Mouse (Mus musculus): Measurements from ENCODE around the gene Tecta.

Tecta gene

GRCm38 (mm10) chr9:42399829-42400228 lies at the start of gene Tecta:
Gene Tecta (minus strand): TSS chr9:42399929.
- no peak for DNase-seq (ENCODE audit: low spot score)

DNA sequence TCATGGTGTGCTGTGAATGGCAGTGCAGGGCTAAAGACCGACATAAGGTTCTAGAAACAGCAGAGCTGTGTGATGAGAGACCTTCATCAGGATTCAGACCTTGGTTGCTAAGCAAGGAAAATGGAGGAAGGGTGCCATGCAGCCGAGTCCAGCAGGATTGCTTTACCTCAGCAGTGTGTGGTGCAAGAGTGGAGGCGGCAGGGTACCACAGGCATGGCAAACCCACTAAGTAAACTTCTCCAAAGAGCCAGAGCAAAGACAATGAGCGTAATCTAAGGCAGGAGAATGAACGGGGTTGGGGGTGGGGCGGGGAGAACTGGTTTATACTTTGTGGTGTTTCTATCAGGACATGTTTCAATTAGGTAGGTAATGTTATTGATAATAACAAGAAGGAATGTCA lies 49.3 kb upstream of the Tecta start:
- no peak for DNase-seq (ENCODE audit: low spot score)

DNA sequence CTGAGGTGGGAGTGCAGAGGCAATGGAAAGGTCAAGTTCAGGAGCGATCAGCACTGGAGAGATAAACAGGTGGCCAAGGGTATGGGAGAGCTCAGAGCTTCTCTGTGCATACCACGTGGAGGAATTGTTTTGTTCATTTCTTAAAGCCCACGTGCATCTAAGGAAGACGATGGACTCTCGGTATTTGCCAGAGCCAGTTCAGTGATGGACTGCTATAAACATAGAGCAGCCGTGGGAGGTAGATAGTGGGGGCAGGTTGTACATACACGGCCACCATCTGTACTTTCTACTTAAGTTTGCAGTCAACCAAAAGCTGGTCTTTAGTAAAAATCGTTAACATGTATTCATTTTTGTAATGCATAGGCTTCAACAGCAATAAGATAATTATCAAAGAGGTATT lies 42.4 kb upstream of the Tecta start:
- no peak for DNase-seq (ENCODE audit: low spot score)

DNA sequence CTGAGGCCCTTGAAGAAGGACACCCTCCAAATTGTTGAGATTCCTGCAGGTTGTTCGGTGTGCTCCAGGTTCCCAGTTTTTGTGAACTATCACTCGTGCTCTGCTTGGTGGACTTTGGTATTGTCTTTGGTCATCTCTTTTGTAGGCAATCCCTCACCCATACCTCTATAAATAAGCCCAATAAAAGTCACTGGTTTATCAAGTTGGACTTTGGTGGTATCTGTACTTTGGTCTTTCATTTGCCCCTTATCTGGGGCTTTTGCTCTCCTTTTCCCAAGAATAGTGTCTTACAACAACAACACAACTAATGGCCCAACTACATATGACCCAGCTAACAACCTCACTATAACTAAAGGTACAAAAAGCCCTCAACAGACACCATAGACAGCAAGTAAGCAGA lies 41.5 kb upstream of the Tecta start:
- no peak for DNase-seq (ENCODE audit: low spot score)

- no peak for DNase-seq (ENCODE audit: low spot score)
Observed at GRCm38 (mm10) chr9:42439446-42439845, 39.7 kb upstream of the Tecta start.

DNA sequence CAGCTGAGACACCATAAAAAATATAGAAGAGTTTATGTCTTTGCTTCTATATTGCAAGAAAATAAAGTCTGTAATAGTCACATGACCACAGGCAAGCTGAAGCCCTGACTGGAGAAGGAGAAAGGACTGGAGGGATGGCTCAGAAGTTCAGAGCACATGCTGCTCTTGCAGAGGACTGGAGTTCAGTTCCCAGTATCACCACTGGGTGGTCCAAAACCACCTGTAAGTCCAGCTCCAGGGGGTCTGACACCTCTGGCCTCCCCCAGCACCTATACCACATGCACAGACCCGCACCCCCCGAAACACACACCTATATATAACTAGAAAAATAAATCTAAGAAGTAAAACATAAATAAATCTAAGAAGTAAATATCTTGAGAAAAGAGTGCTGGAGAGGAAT lies 32.4 kb upstream of the Tecta start:
- DNase-seq (ENCODE audit: low spot score) = no peak

GRCm38 (mm10) chr9:42431606-42432005 lies 31.9 kb upstream of the Tecta start:
- DNase-seq (ENCODE audit: low spot score) = no peak

DNA sequence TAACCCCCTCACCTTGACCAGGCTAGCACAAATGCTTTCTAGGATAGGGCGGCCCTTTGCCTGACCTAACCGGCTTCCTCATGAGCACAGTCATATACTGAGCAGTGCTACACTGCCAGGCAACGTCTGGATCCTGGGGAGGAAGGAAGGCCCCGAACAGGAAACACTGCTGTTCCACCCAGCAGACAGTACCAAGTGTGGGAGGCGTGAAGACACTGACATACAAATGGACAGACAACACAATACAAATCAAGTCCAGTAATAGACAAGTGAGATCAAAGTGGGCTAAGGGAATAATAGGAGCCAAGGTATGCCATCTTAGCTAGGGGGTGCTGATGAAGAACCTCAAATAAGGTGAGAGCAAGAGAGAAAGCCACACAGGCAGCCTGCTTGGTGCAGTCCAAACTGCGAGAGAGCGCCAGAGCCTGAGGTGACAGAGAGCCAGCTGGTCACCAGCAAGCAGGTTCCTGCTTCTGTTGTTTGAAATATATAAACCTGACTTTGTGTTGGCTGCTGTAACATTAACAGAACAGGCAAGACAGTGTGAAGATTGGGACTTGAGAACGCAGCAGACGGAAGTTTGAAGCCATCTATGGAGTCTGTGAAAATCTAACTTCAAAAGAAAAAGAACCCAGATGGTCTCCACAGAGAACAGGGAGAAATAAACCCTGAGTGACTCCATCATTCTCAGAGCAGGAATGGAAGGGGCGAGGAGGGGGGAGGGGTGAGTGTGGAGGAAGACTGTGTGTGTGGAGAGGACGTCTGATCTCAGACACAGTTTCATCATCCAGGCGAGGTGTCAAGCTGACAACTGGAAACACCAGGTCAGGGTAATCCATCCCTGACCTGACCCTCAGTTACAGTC lies 28.6 kb upstream of the Tecta start:
- DNase-seq (ENCODE audit: low spot score) = no peak

DNA sequence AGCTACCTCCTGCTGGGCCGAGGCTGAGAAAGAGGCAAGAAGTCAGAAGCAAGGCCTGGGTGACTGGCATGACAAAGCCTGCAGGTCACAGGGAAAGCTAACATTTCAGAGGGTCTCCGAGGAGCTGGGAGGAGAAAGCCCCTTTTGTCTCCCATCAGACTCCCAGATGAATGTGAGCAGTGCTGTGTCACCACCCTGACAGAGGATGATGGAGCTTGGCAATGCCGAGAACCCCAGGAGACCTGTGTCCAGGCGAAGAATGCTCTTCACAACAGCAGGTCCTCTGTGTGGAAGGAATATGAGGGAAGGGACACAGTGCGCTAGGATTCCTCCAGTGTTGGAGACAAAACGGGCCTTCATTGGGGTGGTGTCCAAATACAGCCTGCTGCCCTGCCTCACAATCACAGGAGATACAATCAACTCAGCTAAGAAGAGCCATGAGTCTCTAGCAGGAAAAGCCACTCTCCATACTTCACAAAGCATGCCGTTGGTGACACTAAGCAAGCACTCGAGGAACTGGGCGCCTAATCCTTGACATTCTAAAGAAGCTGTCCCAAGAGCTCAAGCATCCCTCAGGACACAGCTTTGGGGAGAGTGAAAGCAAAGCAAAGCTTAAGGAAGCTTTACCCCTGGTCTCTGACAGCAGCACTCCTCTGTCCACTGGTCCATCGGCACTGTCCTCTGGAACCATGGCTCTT lies 27.1 kb upstream of the Tecta start:
- no peak for DNase-seq (ENCODE audit: low spot score)

DNA sequence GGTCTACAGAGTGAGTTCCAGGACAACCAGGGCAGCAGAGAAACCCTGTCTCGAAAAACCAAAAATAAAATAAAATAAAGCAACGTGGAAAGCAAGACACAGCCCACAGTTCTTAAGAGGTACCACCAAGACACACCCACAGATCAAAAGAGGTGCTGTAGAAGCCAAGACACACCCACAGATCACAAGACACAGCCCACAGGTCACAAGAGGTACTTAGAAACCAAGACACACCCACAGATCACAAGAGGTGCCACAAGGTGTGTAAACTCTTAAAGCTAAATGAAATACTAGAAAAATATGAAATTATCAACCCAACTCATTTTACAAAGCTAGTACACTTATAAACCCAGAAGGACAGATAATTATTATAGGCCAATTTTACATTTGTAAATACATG lies 23.9 kb upstream of the Tecta start:
- no peak for DNase-seq (ENCODE audit: low spot score)

GRCm38 (mm10) chr9:42419687-42420086 lies 20.0 kb upstream of the Tecta start:
- no peak for DNase-seq (ENCODE audit: low spot score)

GRCm38 (mm10) chr9:42418786-42419185 lies 19.1 kb upstream of the Tecta start:
- no peak for DNase-seq (ENCODE audit: low spot score)

DNA sequence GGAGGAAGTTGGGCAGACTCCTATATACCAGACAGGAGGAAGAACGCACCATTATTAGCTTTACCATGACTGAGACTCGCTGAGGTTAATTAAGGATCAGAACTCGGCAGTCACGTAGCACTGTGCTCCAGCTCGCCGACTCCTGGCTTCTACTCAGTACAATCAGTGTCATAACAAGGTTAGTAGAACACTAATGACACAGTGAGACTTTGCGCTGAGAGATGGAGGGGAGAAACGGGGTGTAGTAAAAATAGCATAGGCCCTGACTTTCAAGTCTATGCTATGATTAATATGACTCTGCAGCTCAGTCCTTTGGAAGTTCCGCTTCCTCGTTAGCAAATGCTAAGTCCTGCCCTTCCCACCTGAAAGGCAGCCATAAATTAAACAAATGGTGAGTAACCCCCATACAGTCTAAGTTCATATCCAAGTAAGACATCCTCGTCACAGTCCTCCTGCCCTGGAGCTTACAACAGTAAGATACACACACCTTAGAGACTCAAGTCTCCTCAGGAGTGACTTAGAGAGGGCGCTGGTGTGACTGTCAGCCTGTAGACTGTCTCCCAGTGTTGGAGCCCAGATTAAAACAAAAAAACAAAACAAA lies 17.7 kb upstream of the Tecta start:
- no peak for DNase-seq (ENCODE audit: low spot score)

GRCm38 (mm10) chr9:42415184-42415583 lies 15.5 kb upstream of the Tecta start:
- no peak for DNase-seq (ENCODE audit: low spot score)

- no peak for DNase-seq (ENCODE audit: low spot score)
Observed at GRCm38 (mm10) chr9:42413345-42413744, 13.6 kb upstream of the Tecta start.

DNA sequence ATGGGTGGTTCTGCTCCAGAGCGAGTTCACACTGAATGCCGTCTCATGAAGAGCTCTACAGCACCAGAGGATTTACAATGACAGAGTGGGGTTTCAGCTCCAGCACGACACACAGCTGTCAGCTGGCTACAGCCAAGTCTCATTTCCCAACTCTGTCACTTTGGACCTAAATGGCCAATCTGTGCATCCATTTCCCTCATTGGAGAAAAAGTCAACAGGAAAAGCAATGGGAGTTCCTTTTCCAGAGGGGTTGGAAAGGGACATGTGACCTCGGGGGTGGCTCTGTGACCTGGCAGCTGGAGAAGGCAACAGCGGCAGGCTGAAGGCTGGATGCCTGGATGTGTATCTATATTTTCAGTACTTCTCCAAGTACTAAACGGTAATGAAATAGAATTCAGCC lies 11.6 kb upstream of the Tecta start:
- DNase-seq (ENCODE audit: low spot score) = no peak

DNA sequence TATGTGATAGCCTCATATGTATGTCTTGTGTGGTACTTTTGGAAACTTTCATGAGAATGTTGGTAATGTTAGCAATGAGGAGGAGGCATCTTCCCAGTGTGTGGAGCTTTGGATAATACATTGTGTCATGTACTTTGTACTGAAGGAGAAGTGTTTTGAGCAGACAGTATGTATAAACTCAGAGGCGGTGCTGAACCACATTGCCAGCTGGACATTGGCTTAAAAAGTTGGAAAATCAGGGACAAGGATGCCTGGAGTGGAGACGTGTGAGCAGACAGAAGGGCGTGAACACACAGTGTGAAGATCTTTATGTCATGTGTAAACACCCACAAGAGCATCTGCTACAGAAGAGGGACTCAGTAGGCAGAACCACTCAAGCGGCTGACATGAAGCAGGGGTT lies 6.0 kb upstream of the Tecta start:
- no peak for DNase-seq (ENCODE audit: low spot score)

GRCm38 (mm10) chr9:42401486-42401885 lies 1.8 kb upstream of the Tecta start:
- DNase-seq (ENCODE audit: low spot score) = no peak

DNA sequence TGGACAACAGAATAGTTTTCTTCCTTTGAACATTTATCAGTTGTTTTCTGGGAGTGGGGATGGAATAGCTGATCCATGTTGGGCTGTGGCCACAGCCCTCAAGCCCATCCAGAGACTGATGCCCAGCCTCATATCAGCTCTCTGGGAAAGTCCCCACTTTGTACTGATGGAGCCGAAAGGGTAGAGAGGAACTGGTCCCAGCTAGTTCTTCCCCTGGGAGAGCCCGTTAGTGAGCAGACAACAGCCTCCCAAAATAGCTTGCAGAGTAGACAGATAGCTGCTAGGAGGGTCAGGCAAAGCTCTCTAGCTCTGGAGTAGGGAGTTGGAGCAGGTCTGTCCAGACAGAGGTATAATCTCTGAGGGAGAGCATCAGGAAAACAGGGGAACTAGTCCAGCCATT lies 3.6 kb downstream of the Tecta start:
- no peak for DNase-seq (ENCODE audit: low spot score)

GRCm38 (mm10) chr9:42394903-42395302 lies 4.8 kb downstream of the Tecta start:
- DNase-seq (ENCODE audit: low spot score) = no peak

DNA sequence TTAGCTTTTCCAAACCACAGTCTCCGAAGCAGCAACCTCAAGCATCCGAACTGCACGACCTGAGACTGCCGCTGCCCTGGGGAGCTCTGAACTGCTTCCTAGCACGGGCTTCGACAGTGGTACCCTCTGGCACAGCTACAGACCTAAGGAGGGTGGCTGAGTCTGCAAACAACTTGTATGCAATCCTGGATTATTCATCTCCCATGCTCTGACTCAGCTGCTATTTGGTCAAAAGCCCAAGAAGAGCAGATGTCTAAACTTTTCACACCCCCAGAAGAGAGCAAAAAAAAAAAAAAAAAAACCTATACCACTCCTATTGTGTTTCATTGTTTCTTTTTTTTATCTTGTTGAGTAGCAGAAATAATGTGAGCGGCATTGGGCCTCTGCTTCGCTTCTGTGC lies 5.4 kb downstream of the Tecta start:
- DNase-seq (ENCODE audit: low spot score) = no peak

DNA sequence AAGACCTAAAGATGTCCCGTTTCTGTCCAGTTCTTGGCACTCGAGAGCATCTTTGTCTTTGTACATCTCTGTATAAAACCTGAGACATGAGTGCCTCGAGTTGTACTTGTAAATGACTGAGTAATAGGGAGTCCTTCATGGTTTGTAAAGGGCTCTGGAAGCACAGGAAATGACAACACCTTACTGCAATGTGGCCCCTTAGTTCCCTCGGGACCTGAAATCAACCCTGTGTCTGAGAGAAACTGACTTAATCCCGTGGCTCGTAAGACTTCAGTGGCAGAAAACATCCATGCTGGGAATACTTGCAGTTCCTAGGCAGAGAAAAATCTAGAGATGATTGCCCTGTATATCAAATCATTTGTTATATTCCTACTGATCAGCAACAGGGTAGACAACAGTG lies 6.8 kb downstream of the Tecta start:
- peak; percentile 10 for DNase-seq (ENCODE audit: low spot score)

DNA sequence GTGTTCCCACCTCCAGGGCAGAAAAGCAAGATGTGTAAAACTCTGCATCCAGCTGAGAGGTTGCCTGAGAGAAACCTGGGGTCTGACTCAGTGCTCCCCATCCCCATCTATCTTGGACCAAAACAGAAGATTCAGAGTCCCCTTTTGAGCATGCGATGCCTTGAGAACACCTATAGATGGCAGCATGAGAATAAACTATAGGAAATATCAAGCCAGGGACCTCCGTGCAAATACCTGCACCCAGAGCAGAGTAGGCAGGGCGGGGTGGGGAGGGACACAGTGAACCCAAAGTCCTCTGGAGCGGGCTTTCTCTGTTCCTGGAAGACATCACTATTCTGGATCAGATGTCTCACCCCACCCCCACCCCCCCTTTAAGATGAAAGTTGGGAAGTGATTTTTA lies 11.2 kb downstream of the Tecta start:
- DNase-seq (ENCODE audit: low spot score) = no peak

Data from MN1 (cell line).